Mouse (Mus musculus) CD8-positive naive resting alpha-beta T cell, adult 2 months (primary cell): Measurements from ENCODE around the gene Adra2a.

Experiments
- DNase-seq, 2 experiments: peaks; one replicate each; pipeline ENCODE4 v3.0.0; 2022; ENCODE audit warnings: low read depth in 2 of 2, low spot score in 2 of 2

The Adra2a gene

DNA sequence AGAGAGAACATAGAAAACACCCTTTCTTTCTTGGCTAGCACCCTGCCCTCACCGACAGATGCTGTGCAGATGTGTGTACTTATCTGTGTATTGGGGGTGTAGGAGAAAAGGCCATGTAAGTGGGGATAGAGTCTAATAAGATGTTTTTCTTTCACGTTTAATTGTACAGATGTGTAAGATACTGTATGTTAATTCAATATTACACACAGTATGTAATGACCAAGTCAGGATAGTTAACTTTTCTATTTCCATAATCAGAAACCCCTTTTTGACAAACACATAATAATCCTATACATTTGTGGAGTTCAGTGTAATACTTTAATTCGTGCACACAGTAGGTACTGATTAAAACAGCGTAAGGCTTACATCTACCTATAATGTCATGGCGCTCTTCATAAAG lies at the start of gene Adra2a:
Adra2a (plus strand) TSS at position 301 of the 400 bp plus-strand sequence.
- no peak for DNase-seq

DNA sequence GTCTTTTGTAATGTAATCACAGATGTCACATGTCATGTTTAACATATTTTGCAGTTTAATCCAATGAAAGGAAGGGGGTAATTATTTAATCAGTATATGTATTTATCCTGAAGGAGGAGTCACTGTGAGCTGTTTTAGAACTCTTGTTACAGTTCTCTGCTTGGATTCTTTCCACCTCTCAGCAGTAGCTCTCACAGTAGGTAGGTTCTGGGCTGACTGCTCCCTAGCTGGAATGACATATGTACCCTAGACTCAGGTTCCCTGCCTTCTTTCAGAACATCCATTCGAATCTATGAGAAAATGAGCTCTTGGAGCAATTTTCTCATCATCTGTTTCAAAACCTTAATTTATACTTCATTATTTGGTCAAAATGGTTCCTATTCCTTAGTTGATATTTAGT lies 49.7 kb upstream of the Adra2a start:
- no peak for DNase-seq

DNA sequence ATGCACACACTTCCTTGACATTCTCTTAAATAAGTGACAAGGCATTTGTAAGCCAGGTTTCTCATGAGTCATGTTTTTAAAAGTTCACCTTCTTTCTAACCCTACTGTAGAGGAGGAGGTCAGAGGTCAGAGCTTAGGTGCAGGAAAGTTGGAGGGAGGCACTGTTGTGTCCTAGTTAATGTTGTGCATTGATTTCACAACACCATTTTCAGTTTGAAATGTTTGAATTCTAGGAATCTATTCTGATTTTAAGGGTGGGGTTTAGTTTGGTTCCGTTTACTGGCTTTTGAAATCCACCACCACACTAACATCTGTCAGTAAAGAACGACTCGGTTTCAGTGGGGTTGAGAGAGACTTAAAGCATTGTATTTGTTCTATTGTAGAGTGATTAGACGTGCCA lies 33.0 kb upstream of the Adra2a start:
- DNase-seq: no peak

DNA sequence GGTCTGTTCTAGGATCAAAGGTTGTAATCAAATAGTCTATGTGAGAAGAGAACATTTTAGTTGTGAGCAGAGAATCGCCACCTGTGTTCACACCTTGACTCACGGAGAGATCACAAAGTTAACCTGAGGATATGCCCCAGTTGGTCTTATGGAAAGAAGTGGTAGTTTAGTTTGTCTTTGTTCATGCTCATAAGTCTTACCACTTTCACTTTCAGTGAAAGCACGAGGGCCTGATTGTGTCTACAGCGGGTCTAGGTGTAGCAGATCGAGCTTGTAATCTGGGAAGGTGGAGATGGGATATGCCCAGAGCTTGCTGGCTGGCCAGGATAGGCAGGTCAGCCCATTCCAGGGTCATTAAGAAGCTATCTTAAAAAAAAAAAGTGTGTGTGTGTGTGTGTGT lies 29.0 kb upstream of the Adra2a start:
- no peak for DNase-seq

DNA sequence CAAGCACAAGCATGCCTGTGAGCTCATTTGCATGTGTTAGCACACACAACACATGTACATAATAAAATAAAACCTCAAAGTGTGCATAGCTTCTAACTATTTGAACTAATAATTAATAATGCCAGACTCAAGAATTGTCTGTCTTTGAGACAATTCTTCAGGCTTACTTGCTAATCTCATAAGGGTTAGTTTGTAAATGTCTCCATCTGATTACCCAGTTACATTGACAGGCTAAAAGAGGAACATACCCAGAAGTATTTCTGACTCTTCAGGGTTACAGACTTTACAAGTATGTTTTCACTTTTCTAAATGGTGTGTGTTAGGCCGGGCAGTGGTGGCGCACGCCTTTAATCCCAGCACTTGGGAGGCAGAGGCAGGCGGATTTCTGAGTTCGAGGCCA lies 28.4 kb upstream of the Adra2a start:
- DNase-seq: no peak

DNA sequence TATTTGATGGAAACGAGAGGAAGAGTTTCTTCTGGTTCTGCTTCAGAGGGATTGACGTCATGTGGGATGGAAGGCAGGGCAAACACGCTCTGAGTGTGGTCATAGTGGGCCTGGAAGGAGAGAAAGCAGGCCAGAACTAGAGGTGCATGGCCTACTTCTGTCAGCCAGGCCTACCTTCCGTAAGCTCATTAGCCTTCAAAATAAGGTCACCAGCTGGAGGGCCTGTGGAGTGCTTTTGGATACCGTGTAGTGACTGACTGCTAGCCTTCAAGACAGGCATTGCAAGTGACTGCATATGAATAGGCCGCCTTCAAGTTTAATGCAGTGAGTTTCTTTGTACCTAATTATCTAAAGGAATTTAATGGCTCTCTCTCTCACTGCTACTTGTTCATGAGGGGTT lies 8.9 kb upstream of the Adra2a start:
- DNase-seq: no peak

DNA sequence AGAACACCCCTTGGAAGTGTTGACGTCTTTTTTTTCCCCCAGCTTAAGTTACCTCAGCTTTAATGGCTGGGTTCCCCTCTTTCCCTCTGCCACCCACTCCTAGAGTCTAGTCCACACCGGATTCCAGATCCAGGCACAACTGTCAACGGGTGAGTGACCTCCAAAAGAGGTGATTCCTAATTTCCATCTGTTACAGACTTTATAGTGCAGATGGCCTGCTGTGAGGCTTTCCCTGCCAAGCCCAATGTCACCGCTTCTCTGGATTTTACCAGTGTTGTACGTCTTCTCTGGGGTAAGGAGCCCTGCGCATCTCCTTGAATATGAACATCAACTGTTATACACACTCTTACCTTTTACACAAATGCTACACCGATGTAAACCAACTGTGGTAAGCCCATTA lies 4.5 kb upstream of the Adra2a start:
- DNase-seq: no peak

DNA sequence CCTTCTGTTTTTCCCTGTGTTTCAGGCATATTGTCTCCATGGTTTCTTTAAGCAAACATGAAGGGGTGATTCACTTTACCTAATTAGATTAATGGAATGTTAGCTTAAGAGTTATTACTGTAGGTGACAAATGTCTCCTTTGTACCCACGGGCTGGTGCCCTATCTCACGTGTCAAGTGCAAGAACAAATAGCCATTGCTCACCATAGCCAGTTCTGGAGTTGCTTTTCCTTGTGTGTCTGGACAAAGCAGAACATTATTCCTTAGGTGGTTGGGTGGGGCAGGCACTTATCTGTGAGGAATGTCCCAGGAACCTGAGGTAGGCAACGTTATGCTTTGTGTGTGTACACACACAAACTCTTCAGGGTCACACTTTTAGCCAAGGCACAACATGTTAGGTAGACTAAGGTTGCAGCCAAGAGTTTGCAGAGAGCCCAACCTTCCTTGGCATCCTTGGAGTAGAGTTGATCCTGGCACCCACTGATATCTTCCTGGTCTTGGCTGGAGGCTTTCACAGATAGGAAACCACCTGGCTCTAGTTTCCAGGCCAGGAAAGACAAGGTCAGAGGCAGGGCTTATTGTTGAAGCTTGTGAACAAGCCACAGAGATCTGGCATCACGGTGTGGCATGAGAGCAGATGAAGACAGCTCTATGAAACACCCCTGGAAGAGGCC lies 3.5 kb upstream of the Adra2a start:
- no peak for DNase-seq

DNA sequence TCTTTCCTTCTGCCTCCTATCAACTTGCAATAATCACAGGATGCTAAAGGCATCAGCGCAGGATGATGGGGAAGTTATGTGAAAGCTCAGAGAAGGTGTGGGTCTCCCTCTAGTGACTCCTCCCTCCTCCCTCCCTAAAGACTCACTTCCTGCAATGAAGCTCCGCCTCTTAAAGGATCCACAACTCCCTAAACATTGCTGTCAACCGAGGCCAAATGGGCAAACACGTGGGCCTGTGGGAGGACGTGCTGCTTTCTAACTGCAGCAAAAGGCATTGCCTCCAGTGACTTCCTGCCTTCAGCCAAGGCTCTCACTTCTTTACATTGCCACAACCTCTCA lies 3.0 kb upstream of the Adra2a start:
- no peak for DNase-seq

DNA sequence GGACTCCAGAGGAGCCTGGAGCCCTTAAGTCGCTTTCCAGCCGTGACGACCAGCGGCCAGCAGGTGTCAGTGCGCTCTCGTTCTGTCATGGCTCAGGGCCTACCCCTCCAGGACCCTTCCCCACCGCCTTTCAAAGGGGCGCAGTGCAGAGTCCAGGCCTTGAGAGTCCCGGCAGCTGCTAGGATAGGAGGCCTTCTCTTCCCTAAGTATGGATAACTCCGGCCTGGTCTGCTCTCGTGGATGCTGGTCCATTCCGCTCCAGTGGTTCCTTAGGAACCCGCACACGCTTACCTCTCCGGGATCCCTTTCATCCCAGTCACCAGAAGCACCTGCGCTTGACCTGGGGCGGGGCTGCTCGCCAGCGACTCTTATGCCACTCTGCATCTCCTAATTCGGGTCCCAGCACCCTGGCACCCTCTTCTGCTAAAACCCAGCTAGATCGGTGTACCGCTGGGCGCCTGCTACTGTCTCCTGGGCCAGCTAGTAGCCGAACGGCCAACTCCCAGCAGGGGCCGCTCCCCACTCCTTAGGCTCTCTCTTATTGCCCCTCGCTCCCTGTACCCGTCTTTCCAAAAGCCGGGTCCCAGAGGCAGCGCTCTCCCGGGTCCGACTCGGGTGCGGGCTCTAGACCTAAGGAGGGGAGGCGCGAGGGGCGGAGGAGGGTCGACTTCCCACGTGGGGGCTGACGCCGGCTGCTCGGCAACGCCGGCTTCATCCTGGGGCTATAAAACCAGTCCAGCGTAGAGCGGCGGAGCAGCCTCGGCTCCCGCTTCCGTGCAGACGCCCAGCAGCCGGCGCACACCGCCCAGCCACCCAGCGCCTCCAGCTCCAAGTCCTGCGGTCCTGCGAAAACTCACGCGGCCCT lies 788 bp downstream of the Adra2a start:
- no peak for DNase-seq

DNA sequence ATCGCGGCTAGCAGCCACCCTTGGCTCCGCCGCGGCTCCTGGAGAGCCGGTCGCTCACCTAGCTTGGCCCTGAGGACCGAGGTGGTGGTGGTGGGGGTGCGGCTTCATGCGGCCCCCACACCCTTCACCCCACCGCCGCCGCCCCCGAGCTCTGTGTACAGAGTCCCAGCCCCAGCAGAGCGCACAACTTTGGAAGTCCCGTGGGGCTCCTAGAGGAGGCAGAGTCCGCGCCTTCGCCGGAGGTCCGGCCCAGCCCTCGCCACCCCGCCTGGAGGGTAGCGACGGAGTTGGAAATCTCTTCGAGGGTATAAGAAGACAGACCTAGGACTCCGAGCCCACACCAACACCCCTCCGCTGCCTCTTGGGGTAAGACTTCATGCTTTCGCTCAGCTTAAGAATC lies 1.5 kb downstream of the Adra2a start:
- no peak for DNase-seq

DNA sequence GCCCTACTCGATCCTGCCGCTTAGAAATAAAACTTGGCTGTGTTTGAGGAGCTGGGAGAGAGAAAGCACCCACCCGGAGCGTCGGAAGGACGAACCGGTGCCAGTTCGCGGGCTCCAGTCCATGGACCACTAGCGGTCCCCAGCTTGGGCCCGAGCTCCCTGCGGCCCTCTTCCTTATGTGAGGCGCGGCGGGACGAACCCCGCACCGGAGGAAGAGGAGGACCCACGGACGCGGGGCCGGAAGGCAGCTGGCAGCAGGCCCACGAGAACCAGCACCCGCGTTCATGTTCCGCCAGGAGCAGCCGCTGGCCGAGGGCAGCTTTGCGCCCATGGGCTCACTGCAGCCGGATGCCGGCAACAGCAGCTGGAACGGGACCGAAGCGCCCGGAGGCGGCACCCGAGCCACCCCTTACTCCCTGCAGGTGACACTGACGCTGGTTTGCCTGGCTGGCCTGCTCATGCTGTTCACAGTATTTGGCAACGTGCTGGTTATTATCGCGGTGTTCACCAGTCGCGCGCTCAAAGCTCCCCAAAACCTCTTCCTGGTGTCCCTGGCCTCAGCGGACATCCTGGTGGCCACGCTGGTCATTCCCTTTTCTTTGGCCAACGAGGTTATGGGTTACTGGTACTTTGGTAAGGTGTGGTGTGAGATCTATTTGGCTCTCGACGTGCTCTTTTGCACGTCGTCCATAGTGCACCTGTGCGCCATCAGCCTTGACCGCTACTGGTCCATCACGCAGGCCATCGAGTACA lies 2.2 kb downstream of the Adra2a start:
- DNase-seq: no peak

DNA sequence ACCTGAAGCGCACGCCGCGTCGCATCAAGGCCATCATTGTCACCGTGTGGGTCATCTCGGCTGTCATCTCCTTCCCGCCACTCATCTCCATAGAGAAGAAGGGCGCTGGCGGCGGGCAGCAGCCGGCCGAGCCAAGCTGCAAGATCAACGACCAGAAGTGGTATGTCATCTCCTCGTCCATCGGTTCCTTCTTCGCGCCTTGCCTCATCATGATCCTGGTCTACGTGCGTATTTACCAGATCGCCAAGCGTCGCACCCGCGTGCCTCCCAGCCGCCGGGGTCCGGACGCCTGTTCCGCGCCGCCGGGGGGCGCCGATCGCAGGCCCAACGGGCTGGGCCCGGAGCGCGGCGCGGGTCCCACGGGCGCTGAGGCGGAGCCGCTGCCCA lies 2.7 kb downstream of the Adra2a start:
- DNase-seq: no peak

DNA sequence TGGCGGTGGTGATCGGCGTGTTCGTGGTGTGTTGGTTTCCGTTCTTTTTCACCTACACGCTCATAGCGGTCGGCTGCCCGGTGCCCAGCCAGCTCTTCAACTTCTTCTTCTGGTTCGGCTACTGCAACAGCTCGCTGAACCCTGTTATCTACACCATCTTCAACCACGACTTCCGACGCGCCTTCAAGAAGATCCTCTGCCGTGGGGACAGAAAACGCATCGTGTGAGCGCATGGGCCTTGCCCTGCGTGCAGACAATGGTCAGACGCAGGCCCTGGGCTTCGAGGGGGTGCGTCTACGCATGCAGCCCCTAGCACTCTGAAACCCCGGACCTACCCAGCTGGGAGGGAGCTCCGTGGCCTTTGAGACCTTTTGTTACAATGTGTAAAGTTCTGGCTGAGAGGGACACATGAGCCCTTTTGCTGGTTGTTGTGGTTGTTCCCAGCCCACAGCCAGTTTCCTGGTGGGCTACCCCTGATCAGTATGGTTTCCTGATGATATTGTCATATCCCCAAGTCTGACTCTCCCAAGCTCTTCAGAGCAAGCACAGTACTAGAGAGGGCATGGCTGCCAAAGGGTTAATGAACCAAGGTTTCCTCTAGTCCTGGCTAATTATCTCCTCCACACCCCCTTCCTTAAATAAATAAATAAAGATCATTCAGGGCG lies 3.6 kb downstream of the Adra2a start:
- DNase-seq: no peak

DNA sequence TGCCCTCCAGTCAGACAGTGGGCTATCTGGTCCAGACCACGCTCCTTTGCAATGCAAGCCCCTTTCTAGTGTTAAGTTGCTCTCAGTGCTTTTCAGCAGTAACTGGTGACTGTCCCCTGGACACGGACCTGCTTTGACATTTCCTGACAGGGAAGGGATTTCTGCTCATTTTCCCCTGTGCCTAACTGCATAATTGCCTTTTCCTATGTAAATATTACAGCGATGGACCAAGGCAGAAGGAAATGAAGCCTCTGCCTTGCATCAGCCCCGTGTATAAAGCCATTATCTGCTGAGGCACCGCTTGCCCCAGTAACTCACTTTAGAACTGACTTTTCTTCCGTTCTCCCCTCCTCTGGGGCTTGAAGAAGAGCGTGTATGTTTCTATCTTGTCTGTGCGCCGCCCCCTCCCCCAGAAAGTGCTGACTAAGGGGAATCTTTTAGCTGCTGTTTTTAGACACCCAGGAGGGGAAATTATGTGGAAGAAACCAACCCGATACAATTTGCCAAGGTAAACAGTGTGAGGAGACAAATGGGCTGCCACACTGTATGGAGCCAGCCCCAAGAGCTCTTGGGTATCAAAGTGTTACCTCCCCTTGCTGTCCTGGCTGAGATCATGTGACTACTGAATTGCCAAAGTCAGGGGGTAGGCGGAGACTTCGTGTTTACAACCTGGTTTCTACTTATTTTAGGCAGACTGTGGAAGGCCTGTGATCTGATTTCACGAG lies 4.4 kb downstream of the Adra2a start:
- DNase-seq: no peak

DNA sequence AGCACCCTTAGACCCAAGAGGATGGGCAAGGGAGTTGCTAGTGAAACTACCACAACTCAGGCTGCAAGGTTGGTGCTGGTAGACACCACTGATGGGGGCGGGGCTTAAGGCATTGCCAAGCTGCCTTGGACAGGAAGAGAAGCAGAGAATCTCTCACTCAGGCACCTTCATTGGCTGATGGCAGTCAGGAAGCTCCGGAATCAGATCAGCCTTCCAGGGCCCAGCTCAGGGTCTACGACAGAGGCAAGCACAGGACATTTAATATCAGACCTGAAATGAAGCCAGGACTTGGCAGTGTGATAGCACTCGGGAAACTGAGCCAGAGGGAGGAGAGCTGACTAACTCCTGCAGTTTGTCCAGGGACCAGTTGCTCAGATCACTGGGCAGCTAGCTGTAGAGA lies 7.7 kb downstream of the Adra2a start:
- no peak for DNase-seq

DNA sequence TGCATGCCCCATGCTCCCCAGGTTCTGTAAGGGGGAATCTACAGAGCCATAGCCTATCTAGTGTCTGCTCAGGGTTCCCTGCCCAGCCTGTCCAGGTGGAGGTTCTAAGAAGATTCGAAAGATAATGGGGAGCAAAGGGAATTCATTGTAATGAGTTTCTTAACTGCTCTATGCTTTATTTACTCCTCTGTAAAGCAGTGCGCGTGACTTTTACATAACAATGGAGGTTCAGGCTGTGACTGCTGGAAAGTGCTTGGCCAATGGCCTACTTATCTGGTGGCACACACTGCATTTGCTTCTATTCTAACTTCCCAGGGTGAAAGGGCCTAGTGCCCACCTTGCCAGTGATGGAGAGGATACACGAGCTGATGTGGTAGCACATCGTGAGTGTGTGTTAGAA lies 11.9 kb downstream of the Adra2a start:
- no peak for DNase-seq

DNA sequence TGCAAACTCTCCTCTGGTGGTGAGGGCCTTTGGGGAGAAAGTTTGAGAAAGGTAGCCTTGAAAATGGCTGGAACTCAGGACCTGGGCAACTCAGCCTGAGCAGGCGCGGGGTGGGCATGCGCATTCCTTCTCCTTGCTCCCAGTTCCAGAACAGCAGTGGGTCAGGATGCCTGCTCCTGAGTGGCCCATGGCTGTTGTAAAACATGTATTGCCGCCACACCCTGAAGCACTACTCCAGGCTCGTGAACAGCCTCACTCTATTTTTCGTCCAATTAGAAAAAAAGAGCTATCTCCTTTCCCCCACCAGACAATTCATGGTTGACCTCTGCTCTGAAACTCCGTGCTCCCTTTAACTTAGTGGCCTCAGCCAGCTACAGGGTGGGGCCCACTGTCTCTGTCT lies 24.5 kb downstream of the Adra2a start:
- DNase-seq: no peak

DNA sequence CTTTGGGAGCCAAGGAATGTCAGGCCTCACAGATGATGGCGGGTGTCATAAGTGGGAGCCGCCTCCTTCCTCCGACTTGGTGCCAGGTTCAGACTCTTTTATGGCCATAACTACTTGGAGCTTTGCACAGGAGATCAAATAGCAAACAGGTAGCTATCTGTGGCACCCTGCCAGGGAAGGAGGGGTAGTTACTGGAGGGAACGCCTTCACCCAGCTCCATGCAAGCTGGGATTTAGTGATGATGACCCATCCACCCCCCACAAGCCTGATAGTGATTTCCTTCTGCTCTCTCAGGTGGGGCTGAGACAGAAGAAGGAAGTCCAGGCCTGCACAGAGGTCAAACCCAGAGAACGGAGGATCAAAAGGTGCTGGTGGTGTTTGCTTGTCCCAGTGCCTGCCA lies 26.6 kb downstream of the Adra2a start:
- no peak for DNase-seq

DNA sequence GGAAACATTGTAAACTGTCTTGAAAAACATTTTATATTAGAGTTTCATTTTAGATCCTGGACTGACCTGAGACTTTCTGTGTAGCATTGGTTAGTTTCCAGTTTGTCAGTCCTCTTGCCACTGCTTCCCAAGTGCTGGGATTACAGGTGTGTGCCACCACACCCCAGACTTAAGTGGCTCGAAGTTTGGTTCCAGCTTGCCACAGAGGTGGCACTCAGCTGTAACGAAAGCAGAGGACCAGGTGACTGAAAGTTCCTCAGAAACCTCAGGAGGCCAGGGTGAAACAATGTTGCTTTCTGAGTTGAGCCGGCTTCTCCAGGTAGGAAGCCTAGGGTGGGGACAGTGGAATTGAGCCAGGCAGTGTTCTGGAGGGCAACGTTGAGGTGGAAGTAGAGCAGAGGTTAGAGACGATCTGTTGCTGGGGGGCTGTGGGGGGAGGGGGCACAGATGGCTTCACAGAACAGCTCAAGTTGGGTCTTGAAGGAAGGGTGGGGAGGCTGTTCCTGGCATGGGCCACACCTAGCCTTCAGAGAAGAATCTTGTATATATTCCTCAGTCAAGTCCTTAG lies 28.4 kb downstream of the Adra2a start:
- DNase-seq: no peak
